Mouse (Mus musculus): ENCODE data around the gene Ang2. TPM values are rescaled to one million over a fixed set of nuclear protein-coding genes. Genes with fewer than 3 reads are reported as not detected.
"Not testable (repeated sequence)": the region's sequence is repeated elsewhere in the genome, so short reads cannot be mapped to it uniquely, and the experiment has no call there.

Ang2 gene
- not detected for total RNA-seq (2021)
- long read RNA-seq, experiment 1: 0 reads
- long read RNA-seq, experiment 2: 0 reads

DNA sequence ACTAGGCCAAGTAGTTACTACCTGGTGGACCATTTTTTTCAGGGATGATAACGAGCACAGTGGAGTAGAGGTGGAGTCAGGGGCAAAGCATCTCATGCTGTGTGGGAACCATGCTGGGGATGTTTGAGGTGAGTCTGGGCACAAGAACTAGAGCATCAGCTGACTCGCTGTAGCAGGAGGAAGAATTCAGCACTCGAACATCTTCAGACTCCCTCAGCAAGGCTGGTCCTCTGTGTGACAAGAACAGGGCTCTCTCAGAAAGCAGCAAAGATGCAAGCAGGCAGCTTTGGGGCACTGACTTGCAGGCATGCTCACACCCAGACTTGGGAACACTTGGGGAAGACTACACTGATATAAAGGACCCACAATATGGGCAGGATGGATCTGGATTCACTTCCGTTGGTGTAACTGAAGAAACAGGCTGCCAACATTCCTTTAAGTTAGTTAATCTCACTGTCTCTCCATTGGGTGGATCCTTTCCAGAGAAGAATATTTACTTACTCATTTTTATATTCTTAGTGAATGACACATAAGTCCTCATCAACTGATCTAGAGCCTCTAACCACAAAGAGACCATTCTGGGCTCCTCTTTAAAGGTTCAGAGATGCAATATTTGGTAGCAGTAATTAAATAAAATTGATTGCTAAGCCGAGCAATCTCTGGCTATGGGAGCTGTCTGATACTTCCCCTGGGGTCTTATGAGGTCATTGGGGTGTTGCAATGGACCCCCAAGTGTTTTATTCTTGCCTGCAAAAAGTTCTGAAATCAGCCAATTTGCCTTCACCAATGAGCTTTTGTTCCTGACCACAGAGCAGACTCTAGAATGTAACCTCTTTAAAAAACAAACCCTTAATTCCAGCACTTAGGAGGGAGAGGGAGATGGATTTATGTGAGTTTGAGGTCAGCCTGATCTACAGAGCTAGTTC, at the start of gene Ang2:
Gene Ang2 (minus strand): TSS at position 51 of the 926 bp plus-strand sequence.
- DNase-seq: no peak

- no peak for DNase-seq
Measured at GRCm38 (mm10) chr14:51247736-51248135, 48.8 kb upstream of the Ang2 start.

GRCm38 (mm10) chr14:51240899-51241298, 42.0 kb upstream of the Ang2 start:
- peak; percentile 57 to 75 for DNase-seq

DNA sequence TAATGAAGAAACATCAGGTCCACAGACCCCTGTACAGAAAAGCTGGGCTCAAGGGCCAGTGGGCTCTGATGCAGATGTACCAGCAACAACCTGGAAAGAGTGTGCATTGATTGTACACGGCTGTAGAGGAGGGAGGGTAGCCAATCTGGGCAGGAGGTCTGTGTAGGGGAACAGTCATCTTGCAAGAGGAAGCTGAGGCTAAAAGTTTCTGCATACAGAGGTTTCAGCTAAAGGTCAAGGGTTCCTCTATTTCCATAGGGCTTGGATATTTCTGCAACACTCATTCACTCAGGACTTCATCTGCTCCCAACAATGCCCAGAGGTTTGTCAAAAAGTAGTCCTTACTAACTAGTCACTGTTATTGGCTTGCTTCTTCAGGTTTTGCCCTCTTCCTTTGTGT, 38.5 kb upstream of the Ang2 start:
- DNase-seq: peak in 1 of 2 experiments; percentile 10

- DNase-seq: not testable (repeated sequence)
Measured at GRCm38 (mm10) chr14:51229657-51230056, 30.7 kb upstream of the Ang2 start.

GRCm38 (mm10) chr14:51220075-51220474, 21.1 kb upstream of the Ang2 start:
- DNase-seq: peak in 1 of 2 experiments; percentile 11

DNA sequence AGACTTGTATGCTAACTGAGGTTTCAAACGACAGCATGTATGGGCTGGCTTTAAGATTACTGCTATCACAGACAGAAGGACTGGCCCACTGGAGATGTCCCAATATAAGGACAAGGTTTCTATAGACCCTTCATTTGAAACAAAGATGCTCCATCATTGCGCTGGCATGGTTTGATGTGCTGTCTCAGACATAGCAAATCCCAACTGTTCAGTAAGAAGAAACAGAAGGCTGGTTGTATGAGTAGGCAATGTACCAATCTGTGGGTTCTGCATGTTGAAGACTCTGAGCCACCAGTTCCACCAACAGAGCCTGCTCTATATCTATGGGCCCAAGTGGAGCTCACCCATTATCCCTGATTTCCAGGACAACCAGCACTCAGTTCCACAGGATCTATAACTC, 4.2 kb upstream of the Ang2 start, which contains the start of gene Ear14:
Gene Ear14 (plus strand): TSS at position 277 of the 400 bp plus-strand sequence.
- DNase-seq: no peak

GRCm38 (mm10) chr14:51200466-51200865, 1.5 kb upstream of the Ang2 start:
- DNase-seq: no peak

GRCm38 (mm10) chr14:51200054-51200453, 1.1 kb upstream of the Ang2 start:
- peak in 1 of 2 experiments; percentile 46 for DNase-seq

DNA sequence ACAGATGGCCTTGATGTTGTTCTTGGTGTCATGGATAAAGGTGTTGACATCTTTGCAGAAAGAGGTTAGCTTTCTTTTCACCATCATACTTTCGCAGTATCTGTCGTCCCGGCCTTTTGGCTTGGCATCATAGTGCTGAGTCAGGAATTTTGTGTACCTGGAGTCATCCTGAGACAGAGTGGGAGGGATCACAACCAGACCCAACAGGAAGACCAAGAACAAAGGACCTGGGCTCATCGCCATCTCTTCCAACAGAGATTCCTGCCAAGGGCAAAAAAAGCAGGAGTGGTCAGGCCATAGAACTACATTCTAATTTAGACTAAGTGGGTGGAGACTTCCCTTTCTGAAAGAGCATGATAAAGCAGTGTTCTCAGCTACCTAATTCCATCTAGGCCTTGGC, 3.3 kb downstream of the Ang2 start:
- DNase-seq: peak; percentile 57 to 85

GRCm38 (mm10) chr14:51181051-51181450, 17.9 kb downstream of the Ang2 start:
- not testable (repeated sequence) for DNase-seq

DNA sequence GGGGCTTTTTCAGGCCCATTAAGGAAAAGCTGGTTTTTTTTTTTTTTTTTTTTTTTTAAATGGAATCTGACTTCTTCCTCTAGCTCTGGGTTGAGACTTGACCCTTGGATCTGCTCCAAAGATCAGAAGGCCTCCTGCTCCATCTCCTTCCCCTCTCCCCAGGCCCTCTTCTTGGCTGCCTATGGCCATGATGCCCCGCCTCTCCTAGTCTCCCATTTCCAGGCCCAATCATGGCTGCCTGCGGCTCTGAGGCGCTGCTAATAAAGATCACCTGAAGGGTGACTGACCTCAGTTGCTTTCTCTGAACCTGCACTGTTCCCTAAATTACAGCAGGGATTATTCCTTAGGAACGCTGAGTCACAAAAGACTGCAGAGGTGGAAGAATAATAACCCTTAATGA, 25.1 kb downstream of the Ang2 start:
- no peak for DNase-seq

DNA sequence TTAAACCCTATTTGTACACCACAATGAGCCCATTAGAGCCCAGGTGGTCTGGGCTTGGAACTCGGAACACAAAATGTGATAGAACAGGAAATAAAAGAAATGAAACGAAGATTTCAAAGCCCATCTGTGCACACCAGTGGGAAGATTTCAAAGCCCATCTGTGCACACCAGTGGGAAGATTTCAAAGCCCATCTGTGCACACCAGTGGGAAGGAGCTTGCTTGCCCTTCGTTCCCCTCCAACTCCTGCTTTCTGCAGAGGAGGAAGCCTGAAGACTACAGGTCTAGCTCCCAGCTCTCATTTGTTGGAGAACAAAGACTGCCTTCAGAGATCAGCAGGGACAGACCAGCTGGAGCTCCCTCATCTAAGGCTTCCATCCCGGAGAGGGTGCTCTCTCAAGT, 26.0 kb downstream of the Ang2 start:
- DNase-seq: peak in 1 of 2 experiments; percentile 13

DNA sequence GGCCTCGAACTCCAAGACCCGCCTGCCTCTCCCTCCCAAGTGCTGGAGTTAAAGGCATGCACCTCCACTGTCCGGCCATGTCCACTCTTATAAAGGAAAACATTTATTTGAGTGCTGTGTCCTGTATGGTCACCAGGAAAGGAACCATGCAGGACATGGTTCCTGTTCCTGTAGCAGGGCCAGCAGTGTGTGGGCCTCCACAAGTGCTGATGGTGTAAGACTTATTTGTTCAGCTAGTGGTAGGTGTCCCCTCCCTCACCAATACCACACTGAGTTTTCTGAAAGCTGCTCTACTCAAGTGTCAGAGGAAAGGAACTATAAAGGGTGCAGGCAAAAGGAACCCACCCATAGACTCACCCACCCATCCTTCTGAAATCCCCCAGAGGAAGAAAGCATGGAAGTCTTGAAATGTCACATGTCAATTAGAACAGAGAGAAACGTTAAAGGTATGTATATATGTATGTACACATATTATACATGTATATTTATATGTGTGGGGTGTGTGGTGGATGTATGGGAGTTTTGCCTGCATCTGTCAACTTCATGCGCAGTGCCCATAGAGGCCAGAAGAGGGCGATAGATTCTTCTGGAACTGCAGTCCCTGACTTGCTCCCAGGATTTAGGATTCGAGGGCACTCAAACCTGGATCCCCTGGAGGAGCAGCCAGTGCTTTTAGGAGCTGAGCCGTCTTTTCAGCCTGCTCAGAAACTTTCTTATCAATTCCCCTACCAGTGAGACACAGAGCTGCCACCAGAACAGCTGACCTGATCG, 26.7 kb downstream of the Ang2 start:
- DNase-seq: peak; percentile 11 to 62

- no peak for DNase-seq
Measured at GRCm38 (mm10) chr14:51166068-51166467, 32.9 kb downstream of the Ang2 start.

GRCm38 (mm10) chr14:51165435-51165834, 33.5 kb downstream of the Ang2 start:
- DNase-seq: no peak

- DNase-seq: not testable (repeated sequence)
Measured at GRCm38 (mm10) chr14:51163323-51163722, 35.6 kb downstream of the Ang2 start.

DNA sequence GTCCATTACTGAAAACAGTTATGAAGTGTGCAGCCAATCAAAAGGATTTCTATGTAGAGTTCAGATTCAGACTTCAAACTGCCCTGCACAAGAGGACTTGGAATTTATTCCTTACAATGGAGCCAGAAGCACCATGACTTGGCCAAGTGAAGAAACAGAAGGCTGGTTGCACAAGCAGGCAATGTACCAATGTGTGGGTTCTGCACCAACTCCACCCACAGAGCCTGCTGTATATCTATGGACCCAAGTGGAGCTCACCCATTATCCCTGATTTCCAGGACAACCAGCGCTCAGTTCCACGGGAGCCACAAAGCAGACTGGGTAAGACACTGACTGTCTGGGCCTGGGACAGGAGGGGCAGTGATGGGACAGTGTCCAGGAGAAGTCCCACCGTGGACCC, 37.0 kb downstream of the Ang2 start, which contains the start of gene Rnase2b:
Gene Rnase2b (plus strand): TSS at position 285 of the 400 bp plus-strand sequence.
- DNase-seq: not testable (repeated sequence)

DNA sequence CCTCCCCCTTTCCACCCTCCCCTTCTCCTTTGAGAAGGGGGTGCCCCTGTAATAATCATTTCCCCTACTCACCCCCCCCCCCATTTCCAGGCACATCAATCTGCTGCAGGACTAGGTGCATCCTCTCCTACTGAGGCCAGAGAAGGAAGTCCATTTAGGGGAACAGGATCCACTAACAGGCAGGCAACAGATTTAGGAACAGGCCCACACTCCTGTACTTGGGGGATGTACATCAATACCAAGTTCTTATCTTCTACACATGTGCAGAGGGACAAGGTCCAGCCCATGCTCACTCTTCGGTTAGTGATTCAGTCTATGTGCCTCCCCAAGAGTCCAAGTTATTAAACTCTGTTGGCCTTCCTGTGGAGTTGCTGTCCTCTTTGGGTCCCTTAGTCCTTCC, 41.9 kb downstream of the Ang2 start:
- DNase-seq: no peak

- DNase-seq: no peak
Measured at GRCm38 (mm10) chr14:51156736-51157068, 42.2 kb downstream of the Ang2 start.

DNA sequence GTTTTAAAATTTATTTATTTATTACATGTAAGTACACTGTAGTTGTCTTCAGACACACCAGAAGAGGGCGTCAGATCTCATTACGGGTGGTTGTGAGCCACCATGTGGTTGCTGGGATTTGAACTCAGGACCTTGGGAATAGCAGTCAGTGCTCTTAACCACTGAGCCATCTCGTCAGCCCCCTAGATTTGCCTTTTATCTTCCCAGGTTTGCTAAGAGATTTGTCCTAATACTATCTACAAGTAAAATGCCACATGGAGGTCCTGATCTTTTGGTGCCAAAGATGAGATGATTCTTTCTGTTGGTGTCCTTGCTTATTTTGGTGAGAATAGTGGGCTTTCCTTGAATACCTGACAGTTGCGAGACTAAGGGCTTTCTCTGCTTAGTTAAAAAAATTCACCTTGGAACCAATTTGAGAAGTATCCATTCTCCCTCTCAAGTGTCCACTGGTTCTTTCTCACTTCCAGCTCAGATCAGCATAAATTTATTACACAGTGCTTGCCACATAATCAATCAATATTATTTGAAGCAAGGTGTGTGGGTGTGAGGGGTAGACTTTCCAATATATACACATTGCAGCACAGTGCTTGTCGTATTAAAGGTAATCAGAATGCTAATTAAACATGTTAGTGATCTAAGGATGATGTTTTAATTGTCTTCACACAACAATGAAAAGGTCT, 42.8 kb downstream of the Ang2 start:
- DNase-seq: no peak

DNA sequence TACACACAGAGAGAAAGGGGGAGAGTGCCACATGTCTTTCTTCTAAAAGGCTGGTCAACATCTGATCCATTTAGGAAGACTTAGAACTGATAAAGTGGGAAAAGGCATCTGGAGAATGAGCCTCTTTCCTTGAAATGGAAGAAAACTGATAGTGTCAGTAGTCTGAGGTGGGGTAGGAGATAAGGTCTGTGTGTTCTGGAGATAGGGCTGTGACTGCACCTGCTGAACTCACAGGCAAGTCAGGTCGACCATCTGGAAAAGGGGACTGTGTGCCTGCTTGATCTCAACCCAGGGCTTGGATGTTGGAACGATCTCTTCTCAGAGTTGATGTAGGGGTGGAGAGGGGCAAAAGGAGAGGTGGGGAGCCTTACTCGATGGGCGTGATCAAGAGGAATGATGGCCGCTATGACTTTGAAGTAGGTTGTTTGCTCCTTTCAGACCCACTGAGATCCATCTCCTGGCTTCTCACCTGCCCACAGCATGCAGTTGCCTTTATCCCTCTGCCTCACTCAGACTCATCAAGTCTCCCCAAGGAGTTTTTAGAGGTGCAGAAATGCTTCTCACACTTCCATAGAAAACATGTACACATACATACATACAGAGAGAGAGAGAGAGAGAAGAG, 46.6 kb downstream of the Ang2 start:
- DNase-seq: no peak
